Mouse (Mus musculus): ENCODE data around the gene Sgsm2.

Sgsm2 gene

GRCm38 (mm10) chr11:74896901-74897677 is at the start of gene Sgsm2:
Gene Sgsm2, minus strand, starts transcription at chr11:74897060.
- TF ChIP-seq CTCF (conservative IDR thresholded peaks at IDR 0.05; ENCODE audit: low read length) = no peak
- no peak for TF ChIP-seq NANOG (IDR thresholded peaks at IDR 0.05; ENCODE audit: borderline replicate concordance, low read length)
- no peak for TF ChIP-seq POU5F1 (IDR thresholded peaks at IDR 0.05; ENCODE audit: borderline replicate concordance, low read length)
- H3K4me1 ChIP-seq (replicated peaks; ENCODE audit: low read depth, low read length) = peaks cover 42% of the 10 kb centered on the region
- peaks cover 36% of the 10 kb centered on the region for H3K36me3 ChIP-seq (ENCODE audit: insufficient read depth, low read length)
- peaks cover 4% of the 10 kb centered on the region; the same call in 1 of the 2 replicates for H3K27me3 ChIP-seq (ENCODE audit: insufficient read depth, low read length)
- peak within 1 kb of the TSS; percentile 100 for H3K4me3 ChIP-seq (replicated peaks; ENCODE audit: low read length)
- H3K9me3 ChIP-seq (ENCODE audit: low read length) = no peaks in the 10 kb centered on the region

- Histone ChIP-seq H3K9me3 (ENCODE audit: low read length) (no peaks in the 10 kb centered on the region), H3K27me3 (ENCODE audit: insufficient read depth, low read length) (no peaks in the 10 kb centered on the region), H3K4me3 (replicated peaks; ENCODE audit: low read length) (no peak overlapping the region), H3K4me1 (replicated peaks; ENCODE audit: low read depth, low read length) (no peaks in the 10 kb centered on the region), H3K36me3 (ENCODE audit: insufficient read depth, low read length) (peaks cover 69% of the 10 kb centered on the region)
- TF ChIP-seq NANOG (IDR thresholded peaks at IDR 0.05; ENCODE audit: borderline replicate concordance, low read length) (no peak), CTCF (conservative IDR thresholded peaks at IDR 0.05; ENCODE audit: low read length) (peak; percentile 86)
These were observed 49.5 kb upstream of the Sgsm2 start for GRCm38 (mm10) chr11:74946348-74946747.

- TF ChIP-seq POU5F1 (IDR thresholded peaks at IDR 0.05; ENCODE audit: borderline replicate concordance, low read length) (no peak), NANOG (IDR thresholded peaks at IDR 0.05; ENCODE audit: borderline replicate concordance, low read length) (no peak), CTCF (conservative IDR thresholded peaks at IDR 0.05; ENCODE audit: low read length) (no peak)
- Histone ChIP-seq H3K4me3 (replicated peaks; ENCODE audit: low read length) (no peak overlapping the region), H3K36me3 (ENCODE audit: insufficient read depth, low read length) (peaks cover 59% of the 10 kb centered on the region), H3K27me3 (ENCODE audit: insufficient read depth, low read length) (no peaks in the 10 kb centered on the region), H3K9me3 (ENCODE audit: low read length) (no peaks in the 10 kb centered on the region), H3K4me1 (replicated peaks; ENCODE audit: low read depth, low read length) (peaks cover 45% of the 10 kb centered on the region)
These were observed 33.5 kb upstream of the Sgsm2 start for GRCm38 (mm10) chr11:74930391-74930790.

- no peaks in the 10 kb centered on the region for H3K9me3 ChIP-seq (ENCODE audit: low read length)
- TF ChIP-seq NANOG (IDR thresholded peaks at IDR 0.05; ENCODE audit: borderline replicate concordance, low read length) = no peak
- no peak for TF ChIP-seq POU5F1 (IDR thresholded peaks at IDR 0.05; ENCODE audit: borderline replicate concordance, low read length)
- TF ChIP-seq CTCF (conservative IDR thresholded peaks at IDR 0.05; ENCODE audit: low read length) = no peak
- H3K27me3 ChIP-seq (ENCODE audit: insufficient read depth, low read length) = no peaks in the 10 kb centered on the region
- H3K4me3 ChIP-seq (replicated peaks; ENCODE audit: low read length) = no peak overlapping the region
- H3K4me1 ChIP-seq (replicated peaks; ENCODE audit: low read depth, low read length) = peaks cover 50% of the 10 kb centered on the region
- H3K36me3 ChIP-seq (ENCODE audit: insufficient read depth, low read length) = peaks cover 46% of the 10 kb centered on the region
These were observed 32.3 kb upstream of the Sgsm2 start for GRCm38 (mm10) chr11:74929111-74929510.

GRCm38 (mm10) chr11:74927236-74927725 is 30.4 kb upstream of the Sgsm2 start:
- peaks cover 50% of the 10 kb centered on the region for H3K4me1 ChIP-seq (replicated peaks; ENCODE audit: low read depth, low read length)
- no peaks in the 10 kb centered on the region for H3K9me3 ChIP-seq (ENCODE audit: low read length)
- H3K4me3 ChIP-seq (replicated peaks; ENCODE audit: low read length) = no peak overlapping the region

GRCm38 (mm10) chr11:74926388-74927005 is 29.6 kb upstream of the Sgsm2 start:
- peak overlapping the region; percentile 97 for H3K4me3 ChIP-seq (replicated peaks; ENCODE audit: low read length)
- no peaks in the 10 kb centered on the region for H3K9me3 ChIP-seq (ENCODE audit: low read length)
- TF ChIP-seq CTCF (conservative IDR thresholded peaks at IDR 0.05; ENCODE audit: low read length) (no peak), NANOG (IDR thresholded peaks at IDR 0.05; ENCODE audit: borderline replicate concordance, low read length) (no peak), POU5F1 (IDR thresholded peaks at IDR 0.05; ENCODE audit: borderline replicate concordance, low read length) (no peak)
- peaks cover 22% of the 10 kb centered on the region for H3K36me3 ChIP-seq (ENCODE audit: insufficient read depth, low read length)
- H3K27me3 ChIP-seq (ENCODE audit: insufficient read depth, low read length) = no peaks in the 10 kb centered on the region
- H3K4me1 ChIP-seq (replicated peaks; ENCODE audit: low read depth, low read length) = peaks cover 47% of the 10 kb centered on the region

More at GRCm38 (mm10) chr11:74927236-74927725, 30.4 kb upstream of the Sgsm2 start:
- peaks cover 28% of the 10 kb centered on the region for H3K36me3 ChIP-seq (ENCODE audit: insufficient read depth, low read length)
- TF ChIP-seq CTCF (conservative IDR thresholded peaks at IDR 0.05; ENCODE audit: low read length) (no peak), NANOG (IDR thresholded peaks at IDR 0.05; ENCODE audit: borderline replicate concordance, low read length) (no peak), POU5F1 (IDR thresholded peaks at IDR 0.05; ENCODE audit: borderline replicate concordance, low read length) (no peak)
- H3K27me3 ChIP-seq (ENCODE audit: insufficient read depth, low read length) = no peaks in the 10 kb centered on the region

- Histone ChIP-seq H3K27me3 (ENCODE audit: insufficient read depth, low read length) (no peaks in the 10 kb centered on the region), H3K36me3 (ENCODE audit: insufficient read depth, low read length) (peaks cover 18% of the 10 kb centered on the region), H3K4me3 (replicated peaks; ENCODE audit: low read length) (peak within 1 kb of the TSS; percentile 97), H3K4me1 (replicated peaks; ENCODE audit: low read depth, low read length) (peaks cover 43% of the 10 kb centered on the region), H3K9me3 (ENCODE audit: low read length) (no peaks in the 10 kb centered on the region)
- TF ChIP-seq NANOG (IDR thresholded peaks at IDR 0.05; ENCODE audit: borderline replicate concordance, low read length) (no peak), CTCF (conservative IDR thresholded peaks at IDR 0.05; ENCODE audit: low read length) (no peak)
These were observed 28.9 kb upstream of the Sgsm2 start, which contains the start of the genes Smg6 and Srr for GRCm38 (mm10) chr11:74925577-74926387. Gene Smg6, plus strand, starts transcription at chr11:74925823. Gene Srr, minus strand, starts transcription at chr11:74925948.

GRCm38 (mm10) chr11:74924149-74924548 is 27.3 kb upstream of the Sgsm2 start:
- H3K36me3 ChIP-seq (ENCODE audit: insufficient read depth, low read length) = peaks cover 5% of the 10 kb centered on the region
- H3K27me3 ChIP-seq (ENCODE audit: insufficient read depth, low read length) = no peaks in the 10 kb centered on the region
- no peak overlapping the region for H3K4me3 ChIP-seq (replicated peaks; ENCODE audit: low read length)
- TF ChIP-seq CTCF (conservative IDR thresholded peaks at IDR 0.05; ENCODE audit: low read length) (peak; percentile 53), POU5F1 (IDR thresholded peaks at IDR 0.05; ENCODE audit: borderline replicate concordance, low read length) (no peak)
- no peaks in the 10 kb centered on the region for H3K9me3 ChIP-seq (ENCODE audit: low read length)
- H3K4me1 ChIP-seq (replicated peaks; ENCODE audit: low read depth, low read length) = peaks cover 27% of the 10 kb centered on the region
